Mouse (Mus musculus): ENCODE measurements around the gene Tbck.

The Tbck gene

GRCm38 (mm10) chr3:132766033-132766726, 82.2 kb downstream of the Tbck start:
- no peak for DNase-seq (ENCODE audit: low spot score)

- DNase-seq (ENCODE audit: low spot score) = no peak
These were observed 88.1 kb downstream of the Tbck start for GRCm38 (mm10) chr3:132772054-132772453.

- DNase-seq (ENCODE audit: low spot score) = no peak
These were observed 92.7 kb downstream of the Tbck start for GRCm38 (mm10) chr3:132776686-132777085.

- no peak for DNase-seq (ENCODE audit: low spot score)
These were observed 97.2 kb downstream of the Tbck start for GRCm38 (mm10) chr3:132781103-132781502.

- no peak for DNase-seq (ENCODE audit: low spot score)
These were observed 99.1 kb downstream of the Tbck start for GRCm38 (mm10) chr3:132783087-132783486.

- no peak for DNase-seq (ENCODE audit: low spot score)
These were observed 100.8 kb downstream of the Tbck start for GRCm38 (mm10) chr3:132784732-132785131.

GRCm38 (mm10) chr3:132786690-132787089, 102.7 kb downstream of the Tbck start:
- DNase-seq (ENCODE audit: low spot score) = no peak

GRCm38 (mm10) chr3:132787775-132788174, 103.8 kb downstream of the Tbck start:
- no peak for DNase-seq (ENCODE audit: low spot score)

GRCm38 (mm10) chr3:132791140-132791539, 107.2 kb downstream of the Tbck start:
- DNase-seq (ENCODE audit: low spot score) = no peak

GRCm38 (mm10) chr3:132800196-132800595, 116.3 kb downstream of the Tbck start:
- DNase-seq (ENCODE audit: low spot score) = no peak

GRCm38 (mm10) chr3:132801910-132802309, 118.0 kb downstream of the Tbck start:
- no peak for DNase-seq (ENCODE audit: low spot score)

- no peak for DNase-seq (ENCODE audit: low spot score)
These were observed 124.1 kb downstream of the Tbck start for GRCm38 (mm10) chr3:132807888-132808579.

- DNase-seq (ENCODE audit: low spot score) = no peak
These were observed 125.0 kb downstream of the Tbck start for GRCm38 (mm10) chr3:132808951-132809350.

- no peak for DNase-seq (ENCODE audit: low spot score)
These were observed 127.8 kb downstream of the Tbck start for GRCm38 (mm10) chr3:132811791-132812190.

GRCm38 (mm10) chr3:132812356-132812755, 128.4 kb downstream of the Tbck start:
- DNase-seq (ENCODE audit: low spot score) = no peak

- no peak for DNase-seq (ENCODE audit: low spot score)
These were observed 129.2 kb downstream of the Tbck start for GRCm38 (mm10) chr3:132813147-132813546.

- no peak for DNase-seq (ENCODE audit: low spot score)
These were observed 130.0 kb downstream of the Tbck start for GRCm38 (mm10) chr3:132813706-132814497.

- DNase-seq (ENCODE audit: low spot score) = no peak
These were observed 131.0 kb downstream of the Tbck start for GRCm38 (mm10) chr3:132814791-132815496.

GRCm38 (mm10) chr3:132815497-132816326, 131.8 kb downstream of the Tbck start:
- no peak for DNase-seq (ENCODE audit: low spot score)

GRCm38 (mm10) chr3:132819408-132819807, 135.5 kb downstream of the Tbck start:
- DNase-seq (ENCODE audit: low spot score) = no peak

- DNase-seq (ENCODE audit: low spot score) = no peak
These were observed 147.4 kb downstream of the Tbck start for GRCm38 (mm10) chr3:132831179-132831873.
